Mouse (Mus musculus): Measurements from ENCODE around the gene E2f6. TPM values are rescaled to one million over a fixed set of nuclear protein-coding genes. Genes with fewer than 3 reads are reported as not detected.

E2f6 gene
- total and polyA plus RNA-seq, 3 experiments, result 9.3 to 36.1 (median 20.0) TPM

DNA sequence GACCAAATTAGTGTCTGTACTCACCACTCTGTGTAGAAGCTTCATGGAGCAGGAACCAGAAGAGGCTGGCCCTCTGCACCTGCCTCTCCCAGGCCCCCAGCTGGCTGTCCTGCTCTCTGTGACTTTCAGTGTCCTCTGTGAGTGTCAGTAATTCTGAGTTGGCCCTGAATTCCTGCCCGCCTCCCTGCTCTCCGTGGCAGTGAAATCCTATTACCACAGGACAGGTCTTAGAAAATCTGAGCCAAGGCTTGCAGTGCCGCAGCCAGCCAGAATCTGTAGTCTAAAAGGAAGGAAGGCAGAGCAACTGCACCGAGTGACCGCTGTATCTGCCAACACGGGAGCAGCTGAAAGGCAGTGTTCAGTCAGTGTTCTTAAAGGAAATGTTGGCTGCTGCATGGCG is 10.0 kb downstream of the E2f6 start:
- dilution Hi-C loops (cut with MboI; ENCODE audit: extremely low pct_ligation_motif_present, extremely low pct_unique_long_range_greater_than_20kb, low sequenced_read_pairs), result no loop called here
- no peaks in the 10 kb centered on the region for H3K79me2 ChIP-seq (replicated peaks; ENCODE audit: control insufficient read depth, extremely low read depth, insufficient read depth, poor library complexity, severe bottlenecking)
- no peak for DNase-seq (ENCODE audit: extremely low read depth)
- no peaks in the 10 kb centered on the region for H3K27me3 ChIP-seq (replicated peaks)
- H3K27ac ChIP-seq (ENCODE audit: insufficient read depth, low read depth), result no peak overlapping the region
- no peaks in the 10 kb centered on the region for H3K9me3 ChIP-seq (replicated peaks; ENCODE audit: low read length)
- H3K4me2 ChIP-seq (ENCODE audit: insufficient read depth, low read depth, poor library complexity, severe bottlenecking), result no peak overlapping the region; the same call in none of the 2 replicates
- no peak for TF ChIP-seq GABPA (IDR thresholded peaks at IDR 0.05; ENCODE audit: insufficient replicate concordance, low read depth, low read length)
- TF ChIP-seq UBTF (IDR thresholded peaks at IDR 0.05; ENCODE audit: low read depth, low read length), result no peak
- no peak for TF ChIP-seq KAT2A (IDR thresholded peaks at IDR 0.05; ENCODE audit: insufficient replicate concordance, low read length)
- no peak for TF ChIP-seq ZNF384 (IDR thresholded peaks at IDR 0.05; ENCODE audit: low read depth, low read length)
- no peak for TF ChIP-seq TBP (conservative IDR thresholded peaks at IDR 0.05; ENCODE audit: low read depth, low read length)
- TF ChIP-seq MAX (IDR thresholded peaks at IDR 0.05; ENCODE audit: low read length), result no peak
- TF ChIP-seq USF1 (IDR thresholded peaks at IDR 0.05; ENCODE audit: low read depth, low read length), result no peak
- no peak for TF ChIP-seq CHD2 (IDR thresholded peaks at IDR 0.05; ENCODE audit: low read length)
- TF ChIP-seq E2F4 (IDR thresholded peaks at IDR 0.05; ENCODE audit: insufficient replicate concordance, low read depth, low read length), result no peak
- no peak for TF ChIP-seq ZKSCAN1 (IDR thresholded peaks at IDR 0.05; ENCODE audit: borderline replicate concordance, low read depth, low read length)
- H3K9ac ChIP-seq (ENCODE audit: insufficient read depth, low read depth), result peak overlapping the region; percentile 0; the same call in 1 of the 2 replicates
- H3K36me3 ChIP-seq (replicated peaks in 1 of 2; ENCODE audit: control insufficient read depth in 1 of 2, insufficient read depth in 1 of 2, low read length in 1 of 2), result peaks cover 31 to 90% of the 10 kb centered on the region in 2 experiments
- H3K4me1 ChIP-seq (ENCODE audit: control insufficient read depth in 1 of 2, insufficient read depth in 2 of 2), result peaks cover 0 to 36% of the 10 kb centered on the region in 2 experiments; a peak in 2 of 4 replicates
- H3K4me3 ChIP-seq (replicated peaks in 1 of 3; ENCODE audit: low read depth in 2 of 3, low read length in 2 of 3, poor library complexity in 1 of 3), result no peak overlapping the region
- in situ Hi-C loops (cut with MboI; ENCODE audit: low pct_ligation_motif_present, low pct_unique_long_range_greater_than_20kb, low sequenced_read_pairs), result loop anchor here (25.0 kb wide), 1 partner anchor 442 kb away; the partner anchor contains the start of gene Pdia6

- Histone ChIP-seq H3K79me2 (replicated peaks; ENCODE audit: control insufficient read depth, extremely low read depth, insufficient read depth, poor library complexity, severe bottlenecking) (no peaks in the 10 kb centered on the region), H3K36me3 (replicated peaks in 1 of 2; ENCODE audit: control insufficient read depth in 1 of 2, insufficient read depth in 1 of 2, low read length in 1 of 2) (peaks cover 24 to 82% of the 10 kb centered on the region in 2 experiments), H3K27me3 (replicated peaks) (no peaks in the 10 kb centered on the region), H3K27ac (ENCODE audit: insufficient read depth, low read depth) (no peak overlapping the region), H3K4me2 (ENCODE audit: insufficient read depth, low read depth, poor library complexity, severe bottlenecking) (no peak overlapping the region), H3K4me1 (ENCODE audit: control insufficient read depth in 1 of 2, insufficient read depth in 2 of 2) (peaks cover 0 to 25% of the 10 kb centered on the region in 2 experiments; a peak in 2 of 4 replicates), H3K9me3 (replicated peaks; ENCODE audit: low read length) (no peaks in the 10 kb centered on the region), H3K9ac (ENCODE audit: insufficient read depth, low read depth) (no peak overlapping the region), H3K4me3 (replicated peaks in 1 of 3; ENCODE audit: low read depth in 2 of 3, low read length in 2 of 3, poor library complexity in 1 of 3) (no peak overlapping the region)
- in situ Hi-C loops (cut with MboI; ENCODE audit: low pct_ligation_motif_present, low pct_unique_long_range_greater_than_20kb, low sequenced_read_pairs) (loop anchor here (25.0 kb wide), 1 partner anchor 440 kb away; the partner anchor contains the start of gene Pdia6), dilution Hi-C loops (cut with MboI; ENCODE audit: extremely low pct_ligation_motif_present, extremely low pct_unique_long_range_greater_than_20kb, low sequenced_read_pairs) (no loop called here)
- no peak for DNase-seq (ENCODE audit: extremely low read depth)
- no peak for TF ChIP-seq TBP (conservative IDR thresholded peaks at IDR 0.05; ENCODE audit: low read depth, low read length)
- TF ChIP-seq RCOR1 (conservative IDR thresholded peaks at IDR 0.05; ENCODE audit: low read depth, low read length), result no peak
- TF ChIP-seq NRF1 (IDR thresholded peaks at IDR 0.05; ENCODE audit: low read depth, low read length), result no peak
- TF ChIP-seq BHLHE40 (IDR thresholded peaks at IDR 0.05; ENCODE audit: low read depth, low read length), result no peak
- TF ChIP-seq USF2 (conservative IDR thresholded peaks at IDR 0.05; ENCODE audit: low read depth, low read length), result no peak
Observed at GRCm38 (mm10) chr12:16822181-16822734, 11.5 kb downstream of the E2f6 start.
